Mouse (Mus musculus) olfactory bulb, adult 2 months (tissue): Measurements from ENCODE around the gene Cep19.

Experiments
- CTCF ChIP-seq: fragments of 200-500 bp; IDR thresholded peaks from 2 replicates; pipeline ENCODE4 v1.5.1; 2012; ENCODE audit warnings: low read depth, mild to moderate bottlenecking, low read length, moderate library complexity; ENCODE audit not compliant: insufficient read depth
- POLR2A ChIP-seq: fragments of 200-500 bp; IDR thresholded peaks from 2 replicates; pipeline ENCODE4 v1.6.1; 2012; ENCODE audit warnings: mild to moderate bottlenecking, low read depth, low read length, moderate library complexity; ENCODE audit not compliant: insufficient read depth

DNA sequence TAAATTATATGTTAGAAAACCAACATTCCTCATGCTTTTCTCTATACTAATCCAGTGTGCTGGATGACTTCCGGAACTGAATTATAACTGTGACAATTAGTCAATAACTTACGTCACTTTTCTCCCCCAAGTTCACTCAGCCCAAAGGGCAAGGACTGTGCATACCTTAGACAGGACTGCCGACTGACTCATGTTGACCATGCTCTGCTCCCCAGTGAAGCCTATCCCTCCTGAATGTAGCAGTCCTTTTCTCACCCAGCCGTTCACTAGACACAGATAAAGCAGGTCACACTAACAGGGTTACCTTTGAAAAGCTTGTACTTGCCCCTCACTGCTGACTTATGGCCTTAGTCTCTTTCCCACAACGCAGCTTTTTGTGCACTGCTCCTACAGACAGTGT lies 40.8 kb upstream of the Cep19 start:
- TF ChIP-seq POLR2A (no peak), CTCF (no peak)
